Mouse (Mus musculus) liver, embryonic 16.5 days (tissue): ENCODE data around the gene Nrf1. TPM values are rescaled to one million over a fixed set of nuclear protein-coding genes. Genes with fewer than 3 reads are reported as not detected.

Experiments used
- ATAC-seq: fragments of 200-750 bp; cut with Nextera tagmentation; 2 replicates; pipeline ENCODE4 v1.8.0; 2017; ENCODE audit warnings: low read depth, mild to moderate bottlenecking, moderate number of reproducible peaks, moderate library complexity
- H3K27ac ChIP-seq: fragments of 300-500 bp; sonication (generic); 2 replicates; pipeline ENCODE4 v1.5.1; 2014; ENCODE audit warnings: mild to moderate bottlenecking, low read length
- H3K27me3 ChIP-seq: fragments of 300-500 bp; sonication (generic); 2 replicates; pipeline ENCODE4 v1.6.1; 2014; ENCODE audit warnings: low read depth, low read length, mixed read lengths; ENCODE audit not compliant: control insufficient read depth, insufficient read depth
- H3K36me3 ChIP-seq: fragments of 300-500 bp; sonication (generic); 2 replicates; pipeline ENCODE4 v1.6.1; 2014; ENCODE audit warnings: mild to moderate bottlenecking; ENCODE audit not compliant: control insufficient read depth, insufficient read depth
- H3K4me1 ChIP-seq: fragments of 300-500 bp; sonication (generic); 2 replicates; pipeline ENCODE4 v1.6.1; 2014; ENCODE audit warnings: low read depth, low read length, mixed read lengths; ENCODE audit not compliant: control insufficient read depth
- H3K4me2 ChIP-seq: fragments of 300-500 bp; sonication (generic); 2 replicates; pipeline ENCODE4 v1.6.1; 2014; ENCODE audit warnings: low read depth, low read length, mixed read lengths
- H3K4me3 ChIP-seq: fragments of 300-500 bp; sonication (generic); 2 replicates; pipeline ENCODE4 v1.5.1; 2014; ENCODE audit warnings: low read depth, mild to moderate bottlenecking, low read length
- H3K9ac ChIP-seq: fragments of 300-500 bp; sonication (generic); 2 replicates; pipeline ENCODE4 v1.6.1; 2014; ENCODE audit warnings: low read depth, low read length
- H3K9me3 ChIP-seq: fragments of 300-500 bp; sonication (generic); replicated peaks from 2 replicates; pipeline ENCODE4 v1.6.1; 2016; ENCODE audit warnings: low read length; ENCODE audit not compliant: control insufficient read depth
- WGBS: fragments of 180-500 bp; shearing (Covaris S2); extraction: QIAGEN DNeasy Blood & Tissue Kit; methylation state at CpG from one replicate; pipeline ENCODE4 v1.1.7; 2014; ENCODE audit not compliant: insufficient replicate concordance; 5-methylcytosine and 5-hydroxymethylcytosine counted together
- polyA plus RNA-seq: library from polyadenylated mRNA; unstranded; fragments of >200 nt; fragmentation: Nextera tagmentation; extraction: Ambion mirVana; gene quantifications from 2 replicates; pipeline ENCODE4 v1.2.1, GENCODE M21; 2015

The Nrf1 gene
- 35.3 and 37.7 TPM in 2 replicates for polyA plus RNA-seq

- Histone ChIP-seq H3K4me3 (peak within 1 kb of the TSS; percentile 98), H3K4me1 (peaks cover 18% of the 10 kb centered on the region), H3K27me3 (no peaks in the 10 kb centered on the region), H3K4me2 (peak within 1 kb of the TSS; percentile 77), H3K36me3 (no peaks in the 10 kb centered on the region), H3K27ac (peak within 1 kb of the TSS; percentile 96), H3K9ac (peak within 1 kb of the TSS; percentile 99), H3K9me3 (no peaks in the 10 kb centered on the region)
- under 1% methylated on average over 66 of the region's 78 CpGs for WGBS
- ATAC-seq: peak; percentile 89
Measured at GRCm38 (mm10) chr6:30047271-30048162, at the start of gene Nrf1. TSS of gene Nrf1 (plus strand) at chr6:30047988.

GRCm38 (mm10) chr6:29998140-29998539, 49.6 kb upstream of the Nrf1 start:
- Histone ChIP-seq H3K9ac (no peak overlapping the region), H3K4me2 (no peak overlapping the region), H3K4me1 (no peaks in the 10 kb centered on the region), H3K27me3 (no peaks in the 10 kb centered on the region), H3K4me3 (no peak overlapping the region), H3K9me3 (no peaks in the 10 kb centered on the region), H3K27ac (no peak overlapping the region), H3K36me3 (no peaks in the 10 kb centered on the region)
- 69% methylated on average over 9 of the region's 9 CpGs for WGBS
- no peak for ATAC-seq

GRCm38 (mm10) chr6:29998771-29999170, 49.0 kb upstream of the Nrf1 start:
- H3K9me3 ChIP-seq: no peaks in the 10 kb centered on the region
- H3K36me3 ChIP-seq: no peaks in the 10 kb centered on the region
- no peak overlapping the region for H3K27ac ChIP-seq
- no peak overlapping the region for H3K4me2 ChIP-seq
- H3K9ac ChIP-seq: no peak overlapping the region
- H3K27me3 ChIP-seq: no peaks in the 10 kb centered on the region
- WGBS: 38% methylated on average over 4 of the region's 4 CpGs
- H3K4me3 ChIP-seq: no peak overlapping the region
- no peak for ATAC-seq
- H3K4me1 ChIP-seq: no peaks in the 10 kb centered on the region

- 57% methylated on average over 9 of the region's 9 CpGs for WGBS
- Histone ChIP-seq H3K4me3 (no peak overlapping the region), H3K9me3 (no peaks in the 10 kb centered on the region)
Measured at GRCm38 (mm10) chr6:30002628-30003027, 45.2 kb upstream of the Nrf1 start.

GRCm38 (mm10) chr6:30005851-30006250, 41.9 kb upstream of the Nrf1 start:
- ATAC-seq: no peak

More at GRCm38 (mm10) chr6:30002628-30003027, 45.2 kb upstream of the Nrf1 start:
- ATAC-seq: no peak
- H3K4me2 ChIP-seq: no peak overlapping the region
- H3K9ac ChIP-seq: no peak overlapping the region
- no peaks in the 10 kb centered on the region for H3K27me3 ChIP-seq
- H3K4me1 ChIP-seq: no peaks in the 10 kb centered on the region
- H3K27ac ChIP-seq: no peak overlapping the region
- no peaks in the 10 kb centered on the region for H3K36me3 ChIP-seq

GRCm38 (mm10) chr6:30009204-30009603, 38.6 kb upstream of the Nrf1 start:
- WGBS: 57% methylated on average over 7 of the region's 7 CpGs
- no peak overlapping the region for H3K27ac ChIP-seq
- H3K36me3 ChIP-seq: no peaks in the 10 kb centered on the region
- H3K4me2 ChIP-seq: no peak overlapping the region
- H3K27me3 ChIP-seq: no peaks in the 10 kb centered on the region
- ATAC-seq: no peak
- no peak overlapping the region for H3K4me3 ChIP-seq
- H3K9me3 ChIP-seq: no peaks in the 10 kb centered on the region
- H3K4me1 ChIP-seq: no peaks in the 10 kb centered on the region; the same call in 1 of the 2 replicates
- no peak overlapping the region for H3K9ac ChIP-seq

More at GRCm38 (mm10) chr6:30005851-30006250, 41.9 kb upstream of the Nrf1 start:
- H3K9ac ChIP-seq: no peak overlapping the region
- no peaks in the 10 kb centered on the region for H3K4me1 ChIP-seq
- no peak overlapping the region for H3K27ac ChIP-seq
- H3K4me2 ChIP-seq: no peak overlapping the region
- no peaks in the 10 kb centered on the region for H3K9me3 ChIP-seq
- H3K4me3 ChIP-seq: no peak overlapping the region
- H3K36me3 ChIP-seq: no peaks in the 10 kb centered on the region
- H3K27me3 ChIP-seq: no peaks in the 10 kb centered on the region
- 83% methylated on average over 1 of the region's 1 CpGs for WGBS

- no peak for ATAC-seq
- no peaks in the 10 kb centered on the region; the same call in 1 of the 2 replicates for H3K4me1 ChIP-seq
- H3K9me3 ChIP-seq: no peaks in the 10 kb centered on the region
- no peak overlapping the region for H3K27ac ChIP-seq
- no peaks in the 10 kb centered on the region for H3K27me3 ChIP-seq
- H3K4me3 ChIP-seq: no peak overlapping the region
- H3K9ac ChIP-seq: no peak overlapping the region
- H3K36me3 ChIP-seq: no peaks in the 10 kb centered on the region
- H3K4me2 ChIP-seq: no peak overlapping the region
- 59% methylated on average over 2 of the region's 2 CpGs for whole genome bisulfite sequencing
Measured at GRCm38 (mm10) chr6:30013520-30013919, 34.3 kb upstream of the Nrf1 start.

GRCm38 (mm10) chr6:30014187-30014864, 33.5 kb upstream of the Nrf1 start:
- no peak overlapping the region for H3K9ac ChIP-seq
- no peak overlapping the region for H3K4me3 ChIP-seq
- H3K4me1 ChIP-seq: no peaks in the 10 kb centered on the region; the same call in 1 of the 2 replicates
- no peak overlapping the region for H3K27ac ChIP-seq
- H3K4me2 ChIP-seq: no peak overlapping the region
- no peaks in the 10 kb centered on the region for H3K9me3 ChIP-seq
- no peaks in the 10 kb centered on the region for H3K27me3 ChIP-seq
- WGBS: 35% methylated on average over 5 of the region's 5 CpGs
- H3K36me3 ChIP-seq: no peaks in the 10 kb centered on the region
- no peak for ATAC-seq

- H3K4me2 ChIP-seq: no peak overlapping the region
- H3K27ac ChIP-seq: no peak overlapping the region
- no peak overlapping the region for H3K9ac ChIP-seq
- no peak overlapping the region for H3K4me3 ChIP-seq
- no peaks in the 10 kb centered on the region for H3K27me3 ChIP-seq
- H3K9me3 ChIP-seq: no peaks in the 10 kb centered on the region
- 47% methylated on average over 1 of the region's 1 CpGs for WGBS
- no peaks in the 10 kb centered on the region for H3K4me1 ChIP-seq
- no peaks in the 10 kb centered on the region for H3K36me3 ChIP-seq
- ATAC-seq: no peak
Measured at GRCm38 (mm10) chr6:30021241-30021640, 26.5 kb upstream of the Nrf1 start.
